Mouse (Mus musculus) embryo, embryonic 11 days (tissue): ENCODE results near the gene Rgs8.

Source experiments
- DNase-seq: peaks from one replicate; pipeline ENCODE4 v3.0.0-alpha.2; 2015

Rgs8 gene

GRCm38 (mm10) chr1:153746728-153747127 is 93.9 kb downstream of the Rgs8 start:
- DNase-seq, result peak; percentile 87

- no peak for DNase-seq
These were observed 95.2 kb downstream of the Rgs8 start for GRCm38 (mm10) chr1:153747861-153748530.

DNA sequence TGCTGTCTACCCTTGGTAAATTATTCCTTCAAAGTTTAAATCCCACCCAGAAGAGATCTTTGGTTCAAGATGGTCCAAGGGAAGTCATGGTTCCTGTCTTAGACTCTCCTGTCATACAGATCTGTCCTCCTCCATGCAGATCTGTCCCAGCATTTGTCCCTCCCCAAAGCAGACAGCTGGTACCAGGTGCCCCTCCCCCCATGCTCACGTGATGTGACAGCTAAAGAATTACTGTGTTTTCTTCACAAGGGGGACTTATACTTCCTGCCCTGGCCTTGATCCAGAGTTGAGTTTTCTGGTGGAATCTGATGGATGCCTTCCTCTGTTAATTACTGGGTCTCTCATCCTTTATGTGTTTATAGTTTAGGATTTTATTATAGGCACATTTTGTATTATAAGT is 95.7 kb downstream of the Rgs8 start:
- peak; percentile 71 for DNase-seq

- peak; percentile 89 for DNase-seq
These were observed 96.5 kb downstream of the Rgs8 start, which contains the start of gene Rnasel for GRCm38 (mm10) chr1:153749211-153749801. Rnasel (plus strand) TSS chr1:153749426.
